Mouse (Mus musculus): Measurements from ENCODE around the gene Abca4. TPM values are rescaled to one million over a fixed set of nuclear protein-coding genes. Genes with fewer than 3 reads are reported as not detected.
"Not testable (repeated sequence)": the region's sequence is repeated elsewhere in the genome, so short reads cannot be mapped to it uniquely, and the experiment has no call there.

Gene Abca4
- polyA plus RNA-seq, 1 experiment, result 8.2 TPM

DNA sequence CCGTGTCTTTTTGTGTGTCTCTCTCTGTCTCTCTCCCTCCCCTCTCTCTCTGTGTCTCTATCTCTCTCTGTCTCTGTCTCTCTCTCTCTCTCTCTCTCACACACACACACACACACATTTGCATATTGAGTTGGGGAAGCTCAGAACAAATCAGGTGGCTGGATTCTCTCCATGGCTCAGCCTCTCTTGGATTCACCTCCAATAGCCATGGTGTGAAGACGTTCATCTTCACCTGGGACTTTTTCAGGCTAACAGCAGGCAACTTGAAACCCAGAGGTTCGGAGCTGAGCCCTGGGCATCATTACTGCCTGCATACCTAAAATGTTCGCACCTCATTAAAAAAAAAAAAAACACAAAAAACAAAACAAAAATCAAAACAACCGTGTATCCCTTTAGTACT is 29.4 kb downstream of the Abca4 start:
- TF ChIP-seq CTCF (conservative IDR thresholded peaks at IDR 0.05; ENCODE audit: insufficient read depth, insufficient read length, low read depth, low read length) (no peak), POLR2A (IDR thresholded peaks at IDR 0.05; ENCODE audit: low read depth, low read length) (no peak)
- peak; percentile 41 for DNase-seq
- peak overlapping the region; percentile 99 for H3K27ac ChIP-seq (ENCODE audit: insufficient read depth, low read depth, low read length)
- H3K36me3 ChIP-seq (ENCODE audit: control insufficient read depth, insufficient read depth, low read length), result no peaks in the 10 kb centered on the region
- H3K4me3 ChIP-seq (ENCODE audit: insufficient read depth, low read depth, low read length), result no peak overlapping the region
- peaks cover 38% of the 10 kb centered on the region for H3K4me1 ChIP-seq (ENCODE audit: control insufficient read depth, insufficient read depth, low read length)
- WGBS, result 45% methylated on average over 5 of the region's 5 CpGs
- H3K27me3 ChIP-seq (replicated peaks; ENCODE audit: control insufficient read depth, insufficient read depth, low read length), result no peaks in the 10 kb centered on the region

DNA sequence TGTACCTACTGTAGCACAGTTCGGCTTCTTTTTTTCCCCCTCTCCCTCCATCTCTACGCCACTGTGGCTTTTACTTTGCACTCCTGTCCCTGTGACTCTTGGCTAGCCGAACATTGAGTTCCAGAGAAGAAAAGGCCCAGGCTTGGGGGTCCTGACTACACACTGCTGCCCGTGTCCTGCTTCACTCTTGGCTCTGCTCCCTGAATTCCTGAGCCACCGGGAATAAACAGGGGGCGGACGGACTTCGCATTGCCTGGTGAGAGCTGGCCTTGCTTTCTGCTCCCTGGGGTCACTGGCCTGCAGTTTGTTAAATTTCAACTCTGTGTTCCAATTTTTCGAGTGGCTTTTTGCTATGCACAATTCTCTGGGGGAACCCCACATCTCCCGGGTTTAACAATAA is 30.1 kb downstream of the Abca4 start:
- 13% methylated on average over 10 of the region's 10 CpGs for WGBS
- Histone ChIP-seq H3K27me3 (replicated peaks; ENCODE audit: control insufficient read depth, insufficient read depth, low read length) (no peaks in the 10 kb centered on the region), H3K27ac (ENCODE audit: insufficient read depth, low read depth, low read length) (peak overlapping the region; percentile 99), H3K4me1 (ENCODE audit: control insufficient read depth, insufficient read depth, low read length) (peaks cover 38% of the 10 kb centered on the region), H3K4me3 (ENCODE audit: insufficient read depth, low read depth, low read length) (no peak overlapping the region), H3K36me3 (ENCODE audit: control insufficient read depth, insufficient read depth, low read length) (no peaks in the 10 kb centered on the region)
- DNase-seq, result peak; percentile 93
- TF ChIP-seq POLR2A (IDR thresholded peaks at IDR 0.05; ENCODE audit: low read depth, low read length) (no peak), CTCF (conservative IDR thresholded peaks at IDR 0.05; ENCODE audit: insufficient read depth, insufficient read length, low read depth, low read length) (no peak)

GRCm38 (mm10) chr3:122078141-122078540 is 33.9 kb downstream of the Abca4 start:
- peak overlapping the region; percentile 75 for H3K27ac ChIP-seq (ENCODE audit: insufficient read depth, low read depth, low read length)
- peaks cover 31% of the 10 kb centered on the region for H3K4me1 ChIP-seq (ENCODE audit: control insufficient read depth, insufficient read depth, low read length)
- H3K36me3 ChIP-seq (ENCODE audit: control insufficient read depth, insufficient read depth, low read length), result no peaks in the 10 kb centered on the region
- H3K27me3 ChIP-seq (replicated peaks; ENCODE audit: control insufficient read depth, insufficient read depth, low read length), result no peaks in the 10 kb centered on the region
- DNase-seq, result peak; percentile 89
- no peak overlapping the region for H3K4me3 ChIP-seq (ENCODE audit: insufficient read depth, low read depth, low read length)
- TF ChIP-seq POLR2A (IDR thresholded peaks at IDR 0.05; ENCODE audit: low read depth, low read length) (no peak), CTCF (conservative IDR thresholded peaks at IDR 0.05; ENCODE audit: insufficient read depth, insufficient read length, low read depth, low read length) (no peak)
- WGBS, result 53% methylated on average over 6 of the region's 6 CpGs

DNA sequence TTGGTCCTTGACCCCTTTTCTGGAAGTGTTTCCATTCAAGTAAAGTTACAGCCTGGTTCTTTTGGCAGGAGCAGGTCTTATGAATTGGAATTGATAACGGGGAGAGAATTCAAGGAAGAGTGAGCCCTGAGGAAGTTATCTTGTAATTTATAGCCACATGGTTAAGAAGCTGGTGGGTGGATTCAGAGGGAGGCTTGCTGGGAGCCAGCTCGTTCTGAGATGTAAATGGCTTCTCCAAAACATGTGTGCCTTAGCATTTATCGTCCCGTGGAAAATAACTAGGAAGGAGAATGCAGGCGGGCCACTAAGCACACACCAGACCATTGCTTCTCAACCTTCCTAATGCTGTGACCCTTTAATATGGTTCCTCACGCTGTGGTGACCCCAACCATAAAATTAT is 34.9 kb downstream of the Abca4 start:
- H3K27ac ChIP-seq (ENCODE audit: insufficient read depth, low read depth, low read length), result no peak overlapping the region
- no peaks in the 10 kb centered on the region for H3K27me3 ChIP-seq (replicated peaks; ENCODE audit: control insufficient read depth, insufficient read depth, low read length)
- peaks cover 23% of the 10 kb centered on the region for H3K4me1 ChIP-seq (ENCODE audit: control insufficient read depth, insufficient read depth, low read length)
- TF ChIP-seq POLR2A (IDR thresholded peaks at IDR 0.05; ENCODE audit: low read depth, low read length) (no peak), CTCF (conservative IDR thresholded peaks at IDR 0.05; ENCODE audit: insufficient read depth, insufficient read length, low read depth, low read length) (no peak)
- no peak overlapping the region for H3K4me3 ChIP-seq (ENCODE audit: insufficient read depth, low read depth, low read length)
- no peak for DNase-seq
- WGBS, result 68% methylated on average over 6 of the region's 6 CpGs
- no peaks in the 10 kb centered on the region for H3K36me3 ChIP-seq (ENCODE audit: control insufficient read depth, insufficient read depth, low read length)

GRCm38 (mm10) chr3:122081634-122082033 is 37.4 kb downstream of the Abca4 start:
- not testable (repeated sequence) for H3K27me3 ChIP-seq (replicated peaks; ENCODE audit: control insufficient read depth, insufficient read depth, low read length); H3K4me3 ChIP-seq (ENCODE audit: insufficient read depth, low read depth, low read length); H3K36me3 ChIP-seq (ENCODE audit: control insufficient read depth, insufficient read depth, low read length); H3K27ac ChIP-seq (ENCODE audit: insufficient read depth, low read depth, low read length); DNase-seq; H3K4me1 ChIP-seq (ENCODE audit: control insufficient read depth, insufficient read depth, low read length)
- 90% methylated on average over 8 of the region's 8 CpGs for WGBS

DNA sequence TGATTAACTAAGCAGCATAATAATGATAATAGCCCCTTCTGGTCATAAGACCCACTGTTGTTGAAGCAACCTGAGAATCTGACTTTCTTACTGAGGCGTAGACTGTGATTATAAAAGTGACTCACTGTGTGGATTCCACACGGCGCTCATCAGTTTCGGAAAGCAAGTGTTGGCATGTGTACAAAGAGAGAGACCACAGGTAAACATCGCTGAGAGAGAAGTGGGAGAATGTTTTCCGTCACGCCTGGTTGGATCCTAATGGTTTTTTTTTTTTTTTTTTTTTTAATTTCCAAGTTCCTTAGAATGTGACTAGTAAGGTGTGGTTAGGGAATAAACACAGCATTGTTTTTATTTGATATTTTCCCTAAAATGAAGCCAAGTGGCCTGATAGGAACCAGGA is 38.1 kb downstream of the Abca4 start:
- no peak overlapping the region for H3K4me3 ChIP-seq (ENCODE audit: insufficient read depth, low read depth, low read length)
- no peaks in the 10 kb centered on the region for H3K36me3 ChIP-seq (ENCODE audit: control insufficient read depth, insufficient read depth, low read length)
- peaks cover 7% of the 10 kb centered on the region; the same call in 1 of the 2 replicates for H3K4me1 ChIP-seq (ENCODE audit: control insufficient read depth, insufficient read depth, low read length)
- H3K27ac ChIP-seq (ENCODE audit: insufficient read depth, low read depth, low read length), result peak overlapping the region; percentile 24; the same call in 1 of the 2 replicates
- no peaks in the 10 kb centered on the region for H3K27me3 ChIP-seq (replicated peaks; ENCODE audit: control insufficient read depth, insufficient read depth, low read length)
- TF ChIP-seq CTCF (conservative IDR thresholded peaks at IDR 0.05; ENCODE audit: insufficient read depth, insufficient read length, low read depth, low read length), result no peak
- 45% methylated on average over 7 of the region's 7 CpGs for WGBS
- no peak for DNase-seq

- H3K27ac ChIP-seq (ENCODE audit: insufficient read depth, low read depth, low read length), result no peak overlapping the region
- 66% methylated on average over 18 of the region's 18 CpGs for WGBS
- no peaks in the 10 kb centered on the region for H3K27me3 ChIP-seq (replicated peaks; ENCODE audit: control insufficient read depth, insufficient read depth, low read length)
- H3K4me3 ChIP-seq (ENCODE audit: insufficient read depth, low read depth, low read length), result no peak overlapping the region
- TF ChIP-seq CTCF (conservative IDR thresholded peaks at IDR 0.05; ENCODE audit: insufficient read depth, insufficient read length, low read depth, low read length) (no peak), POLR2A (IDR thresholded peaks at IDR 0.05; ENCODE audit: low read depth, low read length) (no peak)
- no peaks in the 10 kb centered on the region for H3K36me3 ChIP-seq (ENCODE audit: control insufficient read depth, insufficient read depth, low read length)
- peak; percentile 14 for DNase-seq
- peaks cover 7% of the 10 kb centered on the region; the same call in 1 of the 2 replicates for H3K4me1 ChIP-seq (ENCODE audit: control insufficient read depth, insufficient read depth, low read length)
These were observed 41.1 kb downstream of the Abca4 start for GRCm38 (mm10) chr3:122085157-122085989.
